Mouse (Mus musculus) layer of hippocampus, postnatal 10 days (tissue): Measurements from ENCODE around the gene Btg2. TPM values are rescaled to one million over a fixed set of nuclear protein-coding genes. Genes with fewer than 3 reads are reported as not detected.
A peak's percentile ranks its signal among the peaks of the same experiment; 100 is the strongest.

Experiments
- DNase-seq, 2 experiments: peaks; one replicate each; pipeline ENCODE4 v3.0.0; 2021; ENCODE audit warnings: low spot score in 2 of 2
- total RNA-seq, 2 experiments: library from RNA; stranded (reverse); gene quantifications; 2 replicates each; pipeline ENCODE4 v1.2.3; 2021

The Btg2 gene
- total RNA-seq, 2 experiments from 2014 or later: 13.1 to 14.3 TPM

- DNase-seq: peak in 1 of 2 experiments; percentile 47
These were observed 692 bp downstream of the Btg2 start for GRCm38 (mm10) chr1:134078061-134078795.

GRCm38 (mm10) chr1:134077389-134078060 lies 1.4 kb downstream of the Btg2 start:
- DNase-seq: peak; percentile 41 to 48

- no peak for DNase-seq
These were observed 2.1 kb downstream of the Btg2 start for GRCm38 (mm10) chr1:134076789-134077188.

GRCm38 (mm10) chr1:134075532-134075931 lies 3.4 kb downstream of the Btg2 start:
- no peak for DNase-seq

- DNase-seq: no peak
These were observed 4.3 kb downstream of the Btg2 start for GRCm38 (mm10) chr1:134074606-134075005.

GRCm38 (mm10) chr1:134074184-134074583 lies 4.7 kb downstream of the Btg2 start:
- DNase-seq: no peak

- DNase-seq: no peak
These were observed 5.3 kb downstream of the Btg2 start for GRCm38 (mm10) chr1:134073658-134074057.

- no peak for DNase-seq
These were observed 5.8 kb downstream of the Btg2 start for GRCm38 (mm10) chr1:134073061-134073564.

- no peak for DNase-seq
These were observed 7.4 kb downstream of the Btg2 start for GRCm38 (mm10) chr1:134071411-134072018.

GRCm38 (mm10) chr1:134070099-134070669 lies 8.7 kb downstream of the Btg2 start:
- DNase-seq: no peak

GRCm38 (mm10) chr1:134067143-134067619 lies 11.7 kb downstream of the Btg2 start:
- no peak for DNase-seq

GRCm38 (mm10) chr1:134066554-134066953 lies 12.4 kb downstream of the Btg2 start:
- DNase-seq: no peak

GRCm38 (mm10) chr1:134065241-134065809 lies 13.6 kb downstream of the Btg2 start:
- DNase-seq: no peak

- no peak for DNase-seq
These were observed 14.6 kb downstream of the Btg2 start for GRCm38 (mm10) chr1:134064296-134064831.

- DNase-seq: no peak
These were observed 15.2 kb downstream of the Btg2 start for GRCm38 (mm10) chr1:134063773-134064125.

GRCm38 (mm10) chr1:134063086-134063772 lies 15.7 kb downstream of the Btg2 start:
- peak; percentile 57 to 75 for DNase-seq

- peak; percentile 54 to 69 for DNase-seq
These were observed 16.4 kb downstream of the Btg2 start for GRCm38 (mm10) chr1:134062411-134063085.

- DNase-seq: no peak
These were observed 17.0 kb downstream of the Btg2 start for GRCm38 (mm10) chr1:134061915-134062314.

- DNase-seq: peak; percentile 88 to 89
These were observed 17.9 kb downstream of the Btg2 start for GRCm38 (mm10) chr1:134060849-134061569.
